Mouse (Mus musculus) gastrocnemius, postnatal 36 days (tissue): ENCODE results near the gene Ace2. TPM values are rescaled to one million over a fixed set of nuclear protein-coding genes. Genes with fewer than 3 reads are reported as not detected.

Experiments
- DNase-seq, 2 experiments: peaks; one replicate each; pipeline ENCODE4 v3.0.0; 2022
- intact Hi-C: fragments of 180-260 bp; cut with DNase I; formaldehyde crosslinking; loops from one replicate; pipeline ENCODE4 v1.15.1; 2025
- long read RNA-seq, 2 experiments: library from polyadenylated mRNA; stranded (forward); transcript quantifications; one replicate each; pipeline ENCODE4 v2.0.0; 2021
- total RNA-seq, 2 experiments: library from RNA; stranded (reverse); gene quantifications; 2 replicates each; pipeline ENCODE4 v1.2.3; 2021

Ace2 gene
- under 1 TPM; 0.49 to 0.74 TPM for total RNA-seq
- long read RNA-seq, experiment 1, partial matches to known transcripts: 0 of 1 reads
- long read RNA-seq, experiment 1, other reads (novel, unspliced or antisense): 1 of 1 reads
- long read RNA-seq, experiment 2, partial matches to known transcripts: 0 of 1 reads
- long read RNA-seq, experiment 2, other reads (novel, unspliced or antisense): 0 of 1 reads

GRCm38 (mm10) chrX:164139032-164139431, at the start of gene Ace2:
Ace2 (plus strand) TSS chrX:164139332.
- DNase-seq: no peak
- intact Hi-C loops: no loop called here

- no peak for DNase-seq
- intact Hi-C loops: no loop called here
Observed at GRCm38 (mm10) chrX:164089916-164090315, 49.2 kb upstream of the Ace2 start.

DNA sequence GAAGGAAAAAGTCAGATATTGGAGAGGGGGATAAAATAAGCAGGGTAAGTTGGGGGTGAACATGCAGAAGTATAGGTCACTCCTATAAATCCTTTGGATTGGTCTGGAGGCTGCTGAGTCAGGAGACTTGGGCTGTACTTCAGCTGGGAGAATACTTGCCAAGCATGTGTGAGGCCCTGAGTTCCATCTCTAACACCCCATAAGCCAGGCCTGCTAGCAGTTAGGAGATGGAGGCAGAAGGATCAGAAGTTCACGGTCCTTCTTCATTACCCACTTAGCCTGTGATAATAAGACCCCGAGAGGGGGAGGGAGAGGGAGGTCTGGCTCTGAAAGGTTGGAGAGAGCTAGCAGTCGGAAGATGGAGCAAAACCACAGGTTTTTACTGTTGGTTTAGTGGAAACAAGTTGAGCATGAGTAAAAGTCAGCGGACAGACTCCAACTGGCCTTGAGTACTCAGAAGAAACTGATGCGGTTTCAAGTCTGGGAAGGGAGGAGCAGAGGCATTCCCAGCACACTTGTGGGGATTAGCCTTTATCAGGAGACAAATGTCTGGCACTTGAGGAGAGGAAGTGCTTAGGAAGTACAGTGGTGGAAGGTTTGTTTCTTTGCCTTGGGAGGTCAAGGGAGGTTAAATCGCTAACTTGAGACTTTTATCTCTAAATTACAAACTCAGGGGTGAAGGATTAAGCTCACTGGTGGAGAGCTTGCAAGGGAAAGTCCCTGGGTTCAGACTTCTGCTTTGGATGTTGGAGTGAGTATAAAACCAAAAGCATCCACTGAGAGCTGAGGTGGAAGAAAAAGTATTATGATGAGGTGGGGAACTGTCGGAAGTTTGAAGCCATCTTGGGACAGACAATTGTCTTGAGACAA, 46.6 kb upstream of the Ace2 start:
- DNase-seq: no peak
- intact Hi-C loops: no loop called here

GRCm38 (mm10) chrX:164093435-164093834, 45.7 kb upstream of the Ace2 start:
- no peak for DNase-seq
- intact Hi-C loops: no loop called here

DNA sequence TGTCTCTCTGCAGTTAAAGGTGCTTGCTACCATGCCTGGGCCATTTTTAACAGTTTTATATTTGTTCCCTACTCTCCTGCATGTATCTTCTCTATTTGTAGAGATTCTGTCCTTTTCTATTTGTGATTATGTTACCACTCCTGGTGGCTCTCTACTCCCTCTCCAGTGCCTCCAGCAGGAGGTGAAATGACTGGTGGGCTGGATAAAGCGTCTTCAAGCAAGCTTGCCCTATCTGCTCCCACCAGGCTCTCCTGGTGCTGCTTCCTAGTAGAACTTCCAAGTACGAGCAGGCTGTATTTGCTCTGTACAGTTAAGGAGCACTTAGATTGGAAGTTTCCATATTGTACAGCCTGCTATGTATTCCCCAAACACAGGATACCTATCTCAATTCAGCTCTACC, 43.3 kb upstream of the Ace2 start:
- intact Hi-C loops: no loop called here
- no peak for DNase-seq

DNA sequence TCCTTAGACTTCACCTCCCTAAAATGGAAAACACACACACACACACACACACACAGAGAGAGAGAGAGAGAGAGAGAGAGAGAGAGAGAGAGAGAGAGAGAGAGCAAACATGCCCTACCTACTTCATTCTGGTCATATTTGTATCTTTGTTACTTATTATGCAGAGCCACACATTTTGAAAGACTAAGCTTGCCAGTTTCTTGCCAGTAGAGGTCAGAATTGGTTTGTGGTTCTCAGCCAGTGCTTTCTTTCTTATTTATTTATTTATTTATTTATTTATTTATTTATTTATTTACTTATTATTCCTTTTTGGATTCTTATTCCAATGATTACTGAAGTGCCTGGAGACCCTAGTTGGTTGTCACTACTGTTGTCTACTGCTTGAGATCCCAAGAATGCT, 37.6 kb upstream of the Ace2 start:
- no peak for DNase-seq
- intact Hi-C loops: no loop called here

- DNase-seq: no peak
- intact Hi-C loops: no loop called here
Observed at GRCm38 (mm10) chrX:164102198-164102597, 36.9 kb upstream of the Ace2 start.

DNA sequence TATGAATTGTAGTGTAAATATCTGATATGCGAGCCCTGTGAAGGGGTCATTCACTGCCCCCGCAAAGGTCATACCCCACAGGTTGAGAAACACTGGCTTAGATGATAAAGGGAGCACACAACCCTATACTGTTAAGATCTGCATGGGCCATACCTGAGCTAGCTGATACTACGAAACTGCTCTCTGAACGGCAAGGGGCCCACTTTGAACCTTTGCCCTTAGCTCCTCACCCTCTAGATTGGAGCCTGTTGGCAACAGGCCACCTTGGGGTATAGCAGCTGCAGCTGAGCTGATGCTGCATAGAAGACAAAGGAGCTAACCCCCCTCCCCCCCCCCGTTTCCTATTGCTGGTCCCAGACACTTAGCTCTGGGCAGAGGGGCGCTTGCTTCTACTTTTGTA, 36.5 kb upstream of the Ace2 start:
- intact Hi-C loops: no loop called here
- no peak for DNase-seq

- DNase-seq: no peak
- intact Hi-C loops: no loop called here
Observed at GRCm38 (mm10) chrX:164111146-164111545, 28.0 kb upstream of the Ace2 start.

DNA sequence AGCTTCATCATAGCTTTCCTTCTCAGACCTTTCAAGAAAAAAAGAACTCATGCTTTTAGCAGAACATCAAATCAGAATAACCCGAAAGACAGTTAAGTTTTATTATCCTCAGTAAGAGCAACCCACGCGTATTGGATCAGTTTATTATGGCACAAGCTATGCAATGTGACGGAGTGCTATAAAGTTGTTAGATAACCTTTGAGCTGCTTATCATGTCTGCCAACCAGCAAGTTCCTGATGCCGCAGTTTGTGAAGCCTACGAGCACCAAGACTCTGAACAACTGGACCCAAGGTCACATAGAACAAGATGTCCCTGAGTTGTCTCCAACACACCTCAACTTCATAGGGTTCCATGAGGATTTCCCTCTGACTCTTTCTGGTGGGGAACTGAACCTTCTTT, 25.4 kb upstream of the Ace2 start:
- DNase-seq: no peak
- intact Hi-C loops: no loop called here

DNA sequence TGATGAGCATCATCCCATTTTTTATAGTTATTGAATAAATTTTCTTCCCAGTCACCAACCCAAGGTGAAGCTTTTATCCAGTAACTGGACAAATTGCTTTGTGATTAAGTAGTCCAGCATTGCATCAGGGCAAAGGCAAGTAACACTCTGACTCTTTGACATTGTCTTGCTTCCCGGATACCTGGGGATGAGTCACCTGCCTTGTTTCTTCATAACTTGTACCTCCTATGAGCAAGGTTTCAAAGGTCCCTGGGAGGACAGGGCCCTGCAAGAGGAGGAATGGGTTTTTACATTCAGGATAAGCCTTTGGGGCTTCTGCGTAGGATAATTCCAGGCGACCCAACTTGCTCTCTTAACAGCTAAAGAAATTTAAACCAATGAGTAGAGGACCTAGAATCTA, 15.2 kb upstream of the Ace2 start:
- intact Hi-C loops: no loop called here
- no peak for DNase-seq

- no peak for DNase-seq
- intact Hi-C loops: no loop called here
Observed at GRCm38 (mm10) chrX:164133531-164133930, 5.6 kb upstream of the Ace2 start.

GRCm38 (mm10) chrX:164135304-164135818, 3.8 kb upstream of the Ace2 start:
- intact Hi-C loops: no loop called here
- DNase-seq: no peak

GRCm38 (mm10) chrX:164145463-164146250, 6.5 kb downstream of the Ace2 start:
- no peak for DNase-seq
- intact Hi-C loops: no loop called here

DNA sequence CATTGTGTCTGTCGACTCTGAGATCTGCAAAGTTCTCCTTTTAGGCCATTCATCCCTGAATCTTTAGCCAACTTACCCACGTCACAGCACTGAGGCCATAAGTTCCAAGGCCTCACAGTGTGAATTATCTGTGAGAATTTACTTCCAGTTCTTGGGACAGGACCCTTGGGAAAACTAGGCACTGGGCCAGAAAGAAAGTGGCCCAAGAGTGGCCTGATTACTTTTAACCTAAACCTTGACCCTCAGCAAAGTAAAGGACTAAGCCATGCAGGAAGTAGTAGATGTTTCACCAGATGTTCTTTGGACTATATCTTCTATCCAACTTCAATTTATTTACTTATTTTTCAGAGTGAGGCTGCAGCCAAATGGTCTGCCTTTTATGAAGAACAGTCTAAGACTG, 13.6 kb downstream of the Ace2 start:
- no peak for DNase-seq
- intact Hi-C loops: no loop called here

DNA sequence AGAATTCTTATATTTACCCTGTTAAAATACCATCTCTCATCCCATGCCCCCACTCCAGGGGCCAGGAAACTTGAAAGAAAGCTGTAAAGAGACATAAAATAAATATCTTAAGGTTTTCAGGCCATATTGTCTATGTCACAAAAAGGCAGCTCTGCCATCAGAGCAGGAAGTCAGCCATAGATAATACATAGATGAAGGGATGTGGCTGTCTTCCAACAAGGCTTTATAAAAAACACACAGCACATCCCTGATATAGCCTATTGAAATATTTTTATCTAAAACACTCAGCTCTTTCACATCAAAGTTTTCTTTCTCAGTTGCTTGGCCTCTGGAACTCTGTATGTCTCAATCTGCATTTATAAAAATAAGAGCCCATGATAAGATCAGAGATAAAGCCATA, 14.5 kb downstream of the Ace2 start:
- intact Hi-C loops: no loop called here
- DNase-seq: no peak

DNA sequence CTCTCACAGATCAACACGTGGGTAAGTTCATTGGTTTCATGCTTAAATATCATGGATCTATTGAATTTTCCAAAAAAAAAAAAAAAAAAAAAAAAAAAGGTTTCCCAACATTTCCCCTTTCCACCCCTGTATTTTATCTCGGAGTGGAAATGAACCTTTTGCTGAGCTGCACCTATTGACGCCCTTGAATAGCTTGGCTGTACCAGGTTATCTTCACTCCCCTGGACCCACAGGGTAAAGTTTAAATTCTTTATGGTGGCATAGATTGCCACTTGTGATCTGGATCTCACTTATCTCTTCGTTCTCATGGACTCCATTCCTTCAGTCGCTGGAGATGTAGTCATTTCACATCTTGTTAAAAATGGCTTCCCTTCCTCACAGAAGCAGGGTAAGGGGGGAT, 15.5 kb downstream of the Ace2 start:
- DNase-seq: no peak
- intact Hi-C loops: no loop called here

GRCm38 (mm10) chrX:164164681-164165080, 25.5 kb downstream of the Ace2 start:
- DNase-seq: no peak
- intact Hi-C loops: no loop called here

GRCm38 (mm10) chrX:164171034-164171433, 31.9 kb downstream of the Ace2 start:
- intact Hi-C loops: no loop called here
- no peak for DNase-seq

DNA sequence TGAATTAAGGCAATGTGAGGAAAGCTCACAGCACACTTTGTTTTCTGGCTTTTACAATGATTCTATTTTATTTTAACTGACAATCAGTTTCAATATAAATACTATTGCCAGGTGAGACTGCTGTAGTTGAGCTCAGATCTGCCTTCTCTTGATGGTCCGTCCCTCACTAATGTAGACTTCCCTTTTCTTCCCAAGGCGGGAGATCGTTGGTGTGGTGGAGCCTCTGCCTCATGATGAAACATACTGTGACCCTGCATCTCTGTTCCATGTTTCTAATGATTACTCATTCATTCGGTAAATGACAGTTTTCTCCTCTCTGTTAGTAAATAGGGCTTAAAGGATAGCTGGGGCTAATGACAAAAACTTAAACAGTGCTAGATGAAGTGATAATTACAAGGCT, 34.7 kb downstream of the Ace2 start:
- intact Hi-C loops: no loop called here
- no peak for DNase-seq

DNA sequence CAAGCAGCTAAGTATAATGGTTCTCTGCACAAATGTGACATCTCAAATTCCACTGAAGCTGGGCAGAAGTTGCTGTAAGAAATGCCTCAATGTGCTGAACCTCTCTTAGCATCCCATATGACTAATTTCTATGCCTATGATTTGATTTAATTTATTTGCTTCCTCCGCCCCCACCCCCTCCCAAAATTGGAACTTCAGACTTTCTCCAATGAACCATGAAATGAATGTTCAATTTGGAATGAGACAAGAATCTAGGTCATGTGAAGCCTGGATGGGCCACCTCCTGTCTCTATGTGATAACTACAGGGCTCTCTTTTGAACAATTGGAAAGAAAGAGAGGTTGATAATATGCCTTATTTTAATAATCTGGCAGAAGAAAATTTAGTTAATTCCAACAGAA, 36.2 kb downstream of the Ace2 start:
- no peak for DNase-seq
- intact Hi-C loops: no loop called here
